Mouse (Mus musculus): ENCODE results near the gene Fcgr4.
"Not testable (repeated sequence)": the region's sequence is repeated elsewhere in the genome, so short reads cannot be mapped to it uniquely, and the experiment has no call there.

Fcgr4 gene

GRCm38 (mm10) chr1:171018737-171019136 is at the start of gene Fcgr4:
TSS of gene Fcgr4 (plus strand) at chr1:171018920.
- no peak for DNase-seq

- no peak for DNase-seq
These were observed 46.2 kb upstream of the Fcgr4 start for GRCm38 (mm10) chr1:170972494-170972893.

- no peak for DNase-seq
These were observed 45.8 kb upstream of the Fcgr4 start for GRCm38 (mm10) chr1:170972936-170973335.

GRCm38 (mm10) chr1:170974171-170974570 is 44.5 kb upstream of the Fcgr4 start:
- no peak for DNase-seq

- no peak for DNase-seq
These were observed 44.0 kb upstream of the Fcgr4 start for GRCm38 (mm10) chr1:170974736-170975135.

- DNase-seq: not testable (repeated sequence)
These were observed 43.4 kb upstream of the Fcgr4 start for GRCm38 (mm10) chr1:170975350-170975749.

- peak; percentile 24 to 59 for DNase-seq
These were observed 43.0 kb upstream of the Fcgr4 start for GRCm38 (mm10) chr1:170975751-170976161.

- no peak for DNase-seq
These were observed 42.3 kb upstream of the Fcgr4 start, which contains the start of gene Fcgr2b for GRCm38 (mm10) chr1:170976447-170976846. TSS of gene Fcgr2b (minus strand) at chr1:170976547.

GRCm38 (mm10) chr1:170978601-170979000 is 40.1 kb upstream of the Fcgr4 start:
- DNase-seq: no peak

GRCm38 (mm10) chr1:170981679-170982078 is 37.0 kb upstream of the Fcgr4 start:
- DNase-seq: not testable (repeated sequence)

- DNase-seq: no peak
These were observed 36.4 kb upstream of the Fcgr4 start for GRCm38 (mm10) chr1:170982301-170982700.

- no peak for DNase-seq
These were observed 35.7 kb upstream of the Fcgr4 start for GRCm38 (mm10) chr1:170983066-170983465.

- DNase-seq: no peak
These were observed 33.6 kb upstream of the Fcgr4 start for GRCm38 (mm10) chr1:170985092-170985491.

GRCm38 (mm10) chr1:170985861-170986260 is 32.9 kb upstream of the Fcgr4 start:
- no peak for DNase-seq

GRCm38 (mm10) chr1:170989656-170990055 is 29.1 kb upstream of the Fcgr4 start:
- DNase-seq: no peak

- DNase-seq: peak; percentile 28 to 56
These were observed 26.2 kb upstream of the Fcgr4 start for GRCm38 (mm10) chr1:170992550-170992949.

GRCm38 (mm10) chr1:170996034-170996433 is 22.7 kb upstream of the Fcgr4 start:
- DNase-seq: no peak

- DNase-seq: peak; percentile 71 to 76
These were observed 22.0 kb upstream of the Fcgr4 start for GRCm38 (mm10) chr1:170996753-170997152.

- peak; percentile 45 to 65 for DNase-seq
These were observed 20.7 kb upstream of the Fcgr4 start for GRCm38 (mm10) chr1:170997756-170998655.

- no peak for DNase-seq
These were observed 18.9 kb upstream of the Fcgr4 start for GRCm38 (mm10) chr1:170999811-171000210.

GRCm38 (mm10) chr1:171005081-171005480 is 13.6 kb upstream of the Fcgr4 start:
- no peak for DNase-seq

GRCm38 (mm10) chr1:171005586-171005985 is 13.1 kb upstream of the Fcgr4 start:
- DNase-seq: no peak

GRCm38 (mm10) chr1:171006335-171006734 is 12.4 kb upstream of the Fcgr4 start:
- no peak for DNase-seq

GRCm38 (mm10) chr1:171006905-171007304 is 11.8 kb upstream of the Fcgr4 start:
- peak; percentile 11 to 18 for DNase-seq

Data from kidney, postnatal 4 days (tissue).